Mouse (Mus musculus): ENCODE data around the gene Prr3. TPM values are rescaled to one million over a fixed set of nuclear protein-coding genes. Genes with fewer than 3 reads are reported as not detected.

Prr3 gene
- 58.4 and 64.9 TPM in 2 replicates for polyA plus RNA-seq (2012; rRNA removed)

DNA sequence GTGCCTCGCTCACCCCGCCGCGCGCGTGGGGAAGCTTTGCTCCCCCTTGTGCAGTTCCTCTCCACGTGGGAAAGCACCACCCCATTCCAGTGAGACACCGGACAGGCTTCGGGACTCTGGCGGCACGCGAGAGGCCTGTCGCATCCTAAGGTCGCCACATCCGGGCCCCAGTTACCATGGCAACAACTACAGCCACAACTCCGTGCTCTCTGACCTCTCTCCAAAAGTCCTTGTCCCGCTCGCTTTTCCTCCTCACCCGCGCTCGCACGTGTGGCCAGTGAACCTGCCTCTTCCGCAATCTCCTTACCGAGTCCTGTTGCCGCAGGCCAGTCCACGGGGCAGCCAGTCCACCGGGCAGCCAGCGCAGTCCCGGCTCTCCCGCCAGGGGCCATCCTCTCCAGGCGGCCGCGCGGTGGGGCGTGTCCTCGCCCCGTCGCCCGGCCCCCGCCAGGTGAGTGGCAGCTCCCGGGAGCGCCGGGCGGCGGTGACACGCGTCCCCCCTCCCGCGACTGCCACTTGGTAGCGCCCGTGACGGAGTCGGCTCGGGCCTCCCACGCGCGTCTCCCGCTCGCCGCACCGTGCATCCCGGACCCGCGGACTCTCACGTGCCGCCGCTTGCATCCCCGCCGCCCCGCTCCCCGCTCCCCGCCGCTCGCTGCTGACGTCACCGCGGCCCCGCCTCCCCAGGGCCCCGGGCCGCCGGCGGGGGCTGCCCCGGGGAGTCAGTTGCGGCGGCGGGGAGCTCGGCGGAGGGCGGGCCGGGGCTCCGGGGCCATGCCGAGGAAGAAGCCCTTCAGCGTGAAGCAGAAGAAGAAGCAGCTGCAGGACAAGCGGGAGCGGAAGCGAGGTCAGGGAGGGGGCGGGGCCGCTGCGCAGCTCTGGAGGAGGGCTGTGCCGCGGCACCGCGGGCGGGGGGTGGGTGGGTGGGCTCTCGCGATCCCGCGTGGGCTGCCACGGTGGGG, at the start of gene Prr3, which contains the start of gene Gnl1:
TSS of gene Prr3 (minus strand) at position 836 of the 962 bp plus-strand sequence.
TSS of gene Gnl1 (plus strand) at position 451 of the 962 bp plus-strand sequence.

DNA sequence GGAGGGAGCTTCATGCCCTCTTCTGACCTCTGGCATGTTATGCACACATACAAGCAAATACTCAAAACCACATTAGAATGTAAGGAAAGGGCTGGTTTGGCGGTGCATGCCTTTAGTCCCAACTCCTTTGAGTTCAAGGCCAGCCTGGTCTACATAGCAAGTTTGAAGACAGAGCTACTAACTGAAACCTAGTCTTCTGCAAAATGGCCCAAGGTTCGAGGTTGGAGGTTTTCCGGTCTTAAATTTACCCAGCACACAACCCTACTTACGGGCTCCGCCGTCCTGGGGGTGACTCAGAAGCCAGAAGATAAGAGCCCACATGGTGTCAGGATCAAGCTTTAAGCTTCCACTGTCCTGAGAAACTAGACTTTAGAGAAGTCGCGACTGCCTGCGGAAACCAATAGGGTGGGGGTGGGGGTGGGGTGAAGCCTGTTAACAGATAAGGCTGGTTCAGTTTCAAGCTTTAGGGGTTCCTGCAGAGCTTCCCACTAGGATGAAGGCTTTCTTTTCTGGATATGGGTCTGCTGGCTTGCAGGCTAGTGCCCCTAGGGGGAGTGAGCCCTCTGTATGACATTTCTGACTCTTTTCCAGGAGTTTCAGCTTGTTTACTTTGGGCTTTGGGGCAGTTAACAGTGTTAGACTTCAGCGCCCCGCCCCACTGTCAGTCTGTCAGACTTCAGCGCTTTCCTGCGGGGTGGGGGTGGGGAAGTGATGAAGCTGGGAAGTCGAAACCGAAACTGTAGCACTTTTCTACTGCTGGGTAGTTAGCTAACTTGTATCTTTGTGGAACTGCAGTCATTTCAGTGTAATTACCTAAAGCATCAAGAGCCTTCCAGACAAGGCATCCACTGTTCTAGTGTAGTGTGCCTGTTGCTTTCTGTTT, 40.4 kb upstream of the Prr3 start, which contains the start of gene H2-T24:
TSS of gene H2-T24 (minus strand) at position 370 of the 883 bp plus-strand sequence.

DNA sequence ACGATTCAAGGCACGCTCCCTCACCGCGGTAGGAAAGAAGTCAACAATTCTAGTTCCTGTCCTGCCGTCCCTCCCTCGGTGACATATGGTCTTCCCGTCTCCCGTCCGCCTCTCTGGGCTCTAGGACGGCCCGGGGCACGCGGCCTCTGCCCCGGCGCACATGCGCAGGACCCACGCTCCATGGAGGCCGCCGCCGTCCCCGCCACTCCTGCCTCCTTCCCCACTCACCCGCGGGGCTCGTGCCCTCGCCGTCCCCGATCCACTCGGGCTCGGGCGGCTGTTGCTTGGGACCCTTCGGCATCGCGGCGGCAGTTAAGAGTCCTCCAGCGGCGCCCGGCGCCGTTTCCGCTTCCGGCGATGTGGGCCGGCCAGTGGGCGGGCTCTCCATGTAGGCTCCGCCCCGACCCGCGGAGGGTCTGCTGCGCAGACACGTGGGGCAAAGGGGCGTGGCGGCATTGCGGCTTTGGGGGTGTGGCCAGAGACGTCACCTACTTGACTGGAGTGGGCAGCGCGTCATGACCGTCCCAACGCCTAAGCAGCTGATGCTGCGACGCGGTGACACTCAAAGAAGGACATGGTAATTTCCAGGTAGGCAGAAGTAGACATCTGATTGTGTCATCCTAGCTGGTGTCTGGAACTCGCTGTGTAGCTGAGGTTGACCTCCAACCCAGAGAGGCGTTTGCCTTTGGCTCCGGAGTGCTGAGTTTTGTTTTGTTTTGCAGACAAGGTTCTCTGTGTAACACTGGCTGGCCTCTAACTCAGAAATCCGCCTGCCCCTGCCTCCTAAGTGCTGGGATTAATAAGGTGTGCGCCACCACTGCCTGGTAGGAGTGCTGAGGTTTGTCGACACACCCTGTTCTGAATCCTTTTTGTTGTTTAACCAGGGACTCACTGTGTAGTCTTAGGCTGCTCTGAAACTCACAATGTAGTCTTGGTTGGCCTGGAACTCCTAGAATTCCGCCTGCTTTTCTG, 10.3 kb downstream of the Prr3 start, which contains the start of gene Abcf1:
TSS of gene Abcf1 (minus strand) at position 344 of the 972 bp plus-strand sequence.

Other genes starting within 250 kb of the Prr3 start
- gene Ier3, start 158.6 kb downstream of the Prr3 start, polyA plus RNA-seq (2012; rRNA removed) = 7.2 and 9.6 TPM in 2 replicates
- 93.0 and 103 TPM in 2 replicates for gene Flot1, start 157.0 kb downstream of the Prr3 start, polyA plus RNA-seq (2012; rRNA removed)
- gene Tubb5, start 141.9 kb downstream of the Prr3 start, polyA plus RNA-seq (2012; rRNA removed) = 2,634 and 2,916 TPM in 2 replicates
- gene Mdc1, start 138.7 kb downstream of the Prr3 start, polyA plus RNA-seq (2012; rRNA removed) = 25.3 and 25.5 TPM in 2 replicates
- 30.7 and 36.6 TPM in 2 replicates for gene Nrm, start 118.9 kb downstream of the Prr3 start, polyA plus RNA-seq (2012; rRNA removed)
- 50.0 and 51.7 TPM in 2 replicates for gene Ppp1r18, start 114.6 kb downstream of the Prr3 start, polyA plus RNA-seq (2012; rRNA removed)
- gene Dhx16, start 100.4 kb downstream of the Prr3 start, polyA plus RNA-seq (2012; rRNA removed) = 62.9 and 66.5 TPM in 2 replicates
- gene 2310061I04Rik, start 82.8 kb downstream of the Prr3 start, polyA plus RNA-seq (2012; rRNA removed) = 76.7 and 87.7 TPM in 2 replicates
- 501 and 522 TPM in 2 replicates for gene Atat1, start 70.2 kb downstream of the Prr3 start, polyA plus RNA-seq (2012; rRNA removed)
- 47.1 and 48.5 TPM in 2 replicates for gene Mrps18b, start 63.8 kb downstream of the Prr3 start, polyA plus RNA-seq (2012; rRNA removed)
- gene Ppp1r10, start 63.8 kb downstream of the Prr3 start, polyA plus RNA-seq (2012; rRNA removed) = 51.1 and 51.8 TPM in 2 replicates
- 102 and 109 TPM in 2 replicates for gene Abcf1, start 10.5 kb downstream of the Prr3 start, polyA plus RNA-seq (2012; rRNA removed)
- gene Gnl1, start 385 bp downstream of the Prr3 start, polyA plus RNA-seq (2012; rRNA removed) = 37.6 and 47.2 TPM in 2 replicates
- gene H2-T24, start 40.3 kb upstream of the Prr3 start, polyA plus RNA-seq (2012; rRNA removed) = 0.39 and 0.44 TPM in 2 replicates
- gene H2-T23, start 52.6 kb upstream of the Prr3 start, polyA plus RNA-seq (2012; rRNA removed) = 8.6 and 10.6 TPM in 2 replicates
- 8.4 and 13.7 TPM in 2 replicates for gene H2-T22, start 62.5 kb upstream of the Prr3 start, polyA plus RNA-seq (2012; rRNA removed)
- gene Gm6034, start 62.7 kb upstream of the Prr3 start, polyA plus RNA-seq (2012; rRNA removed) = not detected in 2 replicates
- 0.05 TPM in 1 of 2 replicates, not detected in the other for gene Gm11127, start 78.1 kb upstream of the Prr3 start, polyA plus RNA-seq (2012; rRNA removed)
- not detected in 2 replicates for gene Gm19684, start 141.4 kb upstream of the Prr3 start, polyA plus RNA-seq (2012; rRNA removed)
- gene Gm7030, start 149.2 kb upstream of the Prr3 start, polyA plus RNA-seq (2012; rRNA removed) = not detected in 2 replicates
- not detected in 2 replicates for gene Gm8909, start 188.3 kb upstream of the Prr3 start, polyA plus RNA-seq (2012; rRNA removed)
- not detected in 2 replicates for gene H2-T3, start 210.1 kb upstream of the Prr3 start, polyA plus RNA-seq (2012; rRNA removed)

All from central nervous system, embryonic 14 days (tissue).